8 mouse cellular contexts compared by ENCODE assay signal in the genomic region with DNA sequence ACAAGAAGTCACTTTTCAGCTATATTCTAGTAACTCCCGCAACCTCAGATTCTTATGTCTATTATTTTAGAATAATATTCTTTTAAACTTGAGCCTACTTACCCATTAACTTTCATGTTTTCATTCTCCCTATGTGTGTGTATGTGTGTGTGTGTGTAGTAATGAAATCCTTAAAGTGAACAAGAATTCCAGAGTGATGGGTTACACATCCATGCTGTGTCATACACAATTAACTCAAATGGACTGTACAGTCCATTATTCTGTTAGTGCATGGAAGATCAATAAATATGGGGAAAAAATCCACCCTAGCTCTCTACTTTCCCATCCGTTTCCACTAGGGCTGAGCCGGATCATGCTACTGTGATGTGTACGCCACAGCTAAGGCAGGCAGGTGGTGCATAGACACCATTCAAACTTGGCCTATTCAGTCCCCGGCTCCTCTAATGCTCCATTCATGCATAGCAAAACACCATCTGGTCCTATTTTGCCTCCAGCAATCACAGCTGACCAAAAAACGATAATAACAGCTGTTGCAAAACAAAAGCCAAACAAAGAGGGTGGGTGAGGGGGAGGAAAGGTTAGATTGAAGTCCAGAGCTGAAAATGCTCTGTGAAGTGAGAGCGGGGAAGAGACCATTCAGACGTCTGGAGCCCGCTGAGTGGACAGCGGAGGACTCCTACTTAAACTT.
DNase-seq lines count a peak whose midpoint lies in the region; ATAC-seq and TF ChIP-seq lines count a peak whose summit lies in the region.

No protein-coding gene starts in this region.

- no peak overlapping the region for H3K4me2 ChIP-seq in kidney, postnatal 0 days (ENCODE audit: low read length)
- H3K4me2 ChIP-seq in neural tube, embryonic 13.5 days = 0 out of 2 replicates have a peak overlapping the region, but pooled peaks have one; percentile 5

- H3K4me3 ChIP-seq in layer of hippocampus, adult 2 months = no peak overlapping the region
- no peak overlapping the region for H3K4me3 ChIP-seq in forebrain, embryonic 10.5 days
- no peak overlapping the region for H3K4me3 ChIP-seq in kidney, postnatal 0 days (replicated peaks; ENCODE audit: low read depth, low read length)
- no peak overlapping the region for H3K4me3 ChIP-seq in neural tube, embryonic 13.5 days

- no peak overlapping the region for H3K27ac ChIP-seq in layer of hippocampus, adult 2 months
- H3K27ac ChIP-seq in forebrain, embryonic 10.5 days = peak overlapping the region; percentile 68
- no peak overlapping the region for H3K27ac ChIP-seq in kidney, postnatal 0 days
- H3K27ac ChIP-seq in neural tube, embryonic 13.5 days (replicated peaks) = peak overlapping the region; percentile 84

- DNase-seq in layer of hippocampus, adult 2 months (ENCODE audit: low spot score in 2 of 2) = peak; percentile 24 to 52
- DNase-seq in layer of hippocampus, postnatal 36 days = no peak
- peak; percentile 73 for DNase-seq in forebrain, embryonic 10.5 days (ENCODE audit: extremely low spot score, low spot score)
- DNase-seq in kidney, postnatal 0 days (ENCODE audit: low spot score) = peak; percentile 53
- DNase-seq in B cell, adult 2 months = no peak
- DNase-seq in adrenal gland, adult 8-10 months = no peak
- no peak for DNase-seq in spleen, postnatal 36 days (ENCODE audit: low spot score in 2 of 2)

- peak; percentile 57 for TF ChIP-seq CTCF in layer of hippocampus, adult 2 months (conservative IDR thresholded peaks at IDR 0.05)
- peak; percentile 37; the same call in 1 of the 2 replicates for TF ChIP-seq CTCF in kidney, postnatal 0 days (IDR thresholded peaks at IDR 0.05; ENCODE audit: low read depth)

- WGBS in forebrain, embryonic 10.5 days = 36% methylated on average over 10 of the region's 10 CpGs
- WGBS in kidney, postnatal 0 days = 44% methylated on average over 10 of the region's 10 CpGs
- WGBS in neural tube, embryonic 13.5 days = 18% methylated on average over 10 of the region's 10 CpGs

- H3K27me3 ChIP-seq in forebrain, embryonic 10.5 days (ENCODE audit: poor library complexity, severe bottlenecking) = peaks cover 34% of the 10 kb centered on the region
- no peaks in the 10 kb centered on the region for H3K27me3 ChIP-seq in kidney, postnatal 0 days (ENCODE audit: insufficient read depth, low read length)
- H3K27me3 ChIP-seq in neural tube, embryonic 13.5 days = no peaks in the 10 kb centered on the region

- no peaks in the 10 kb centered on the region for H3K9me3 ChIP-seq in forebrain, embryonic 10.5 days
- H3K9me3 ChIP-seq in kidney, postnatal 0 days (replicated peaks; ENCODE audit: low read length) = no peaks in the 10 kb centered on the region
- H3K9me3 ChIP-seq in neural tube, embryonic 13.5 days = no peaks in the 10 kb centered on the region

- ATAC-seq in kidney, postnatal 0 days (replicated peaks; ENCODE audit: low FRiP score, low read depth) = peak; percentile 80
- ATAC-seq in neural tube, embryonic 13.5 days (ENCODE audit: low read depth) = peak; percentile 96

- peaks cover 57% of the 10 kb centered on the region for H3K4me1 ChIP-seq in forebrain, embryonic 10.5 days
- no peaks in the 10 kb centered on the region for H3K4me1 ChIP-seq in kidney, postnatal 0 days (replicated peaks; ENCODE audit: insufficient read depth, low read length)
- H3K4me1 ChIP-seq in neural tube, embryonic 13.5 days (replicated peaks) = peaks cover 72% of the 10 kb centered on the region

- H3K9ac ChIP-seq in kidney, postnatal 0 days (ENCODE audit: low read depth, low read length) = no peak overlapping the region
- no peak overlapping the region for H3K9ac ChIP-seq in neural tube, embryonic 13.5 days

- peaks cover 20% of the 10 kb centered on the region for H3K36me3 ChIP-seq in forebrain, embryonic 10.5 days (replicated peaks)
- H3K36me3 ChIP-seq in kidney, postnatal 0 days (ENCODE audit: insufficient read depth, low read length) = no peaks in the 10 kb centered on the region
- peaks cover 11% of the 10 kb centered on the region for H3K36me3 ChIP-seq in neural tube, embryonic 13.5 days

Comparison
In these comparisons a context has a peak if more than half of its experiments do, and no peak if none do; other contexts are left out.
1. DNase-seq: peak in layer of hippocampus, adult 2 months (2 of 2), forebrain, embryonic 10.5 days (single experiment) and kidney, postnatal 0 days (single experiment); none in layer of hippocampus, postnatal 36 days (0 of 2), B cell, adult 2 months (0 of 2), adrenal gland, adult 8-10 months (single experiment) and spleen, postnatal 36 days (0 of 2).
2. H3K27ac ChIP-seq: peak in forebrain, embryonic 10.5 days (single experiment) and neural tube, embryonic 13.5 days (single experiment); none in layer of hippocampus, adult 2 months (single experiment) and kidney, postnatal 0 days (single experiment).